Mouse (Mus musculus) testis, postnatal 10 days (tissue): Measurements from ENCODE around the gene Btbd16.
A peak's percentile ranks its signal among the peaks of the same experiment; 100 is the strongest.

ENCODE experiments used
- DNase-seq: peaks from one replicate; pipeline ENCODE4 v3.0.0; 2021; ENCODE audit warnings: low spot score

The Btbd16 gene

DNA sequence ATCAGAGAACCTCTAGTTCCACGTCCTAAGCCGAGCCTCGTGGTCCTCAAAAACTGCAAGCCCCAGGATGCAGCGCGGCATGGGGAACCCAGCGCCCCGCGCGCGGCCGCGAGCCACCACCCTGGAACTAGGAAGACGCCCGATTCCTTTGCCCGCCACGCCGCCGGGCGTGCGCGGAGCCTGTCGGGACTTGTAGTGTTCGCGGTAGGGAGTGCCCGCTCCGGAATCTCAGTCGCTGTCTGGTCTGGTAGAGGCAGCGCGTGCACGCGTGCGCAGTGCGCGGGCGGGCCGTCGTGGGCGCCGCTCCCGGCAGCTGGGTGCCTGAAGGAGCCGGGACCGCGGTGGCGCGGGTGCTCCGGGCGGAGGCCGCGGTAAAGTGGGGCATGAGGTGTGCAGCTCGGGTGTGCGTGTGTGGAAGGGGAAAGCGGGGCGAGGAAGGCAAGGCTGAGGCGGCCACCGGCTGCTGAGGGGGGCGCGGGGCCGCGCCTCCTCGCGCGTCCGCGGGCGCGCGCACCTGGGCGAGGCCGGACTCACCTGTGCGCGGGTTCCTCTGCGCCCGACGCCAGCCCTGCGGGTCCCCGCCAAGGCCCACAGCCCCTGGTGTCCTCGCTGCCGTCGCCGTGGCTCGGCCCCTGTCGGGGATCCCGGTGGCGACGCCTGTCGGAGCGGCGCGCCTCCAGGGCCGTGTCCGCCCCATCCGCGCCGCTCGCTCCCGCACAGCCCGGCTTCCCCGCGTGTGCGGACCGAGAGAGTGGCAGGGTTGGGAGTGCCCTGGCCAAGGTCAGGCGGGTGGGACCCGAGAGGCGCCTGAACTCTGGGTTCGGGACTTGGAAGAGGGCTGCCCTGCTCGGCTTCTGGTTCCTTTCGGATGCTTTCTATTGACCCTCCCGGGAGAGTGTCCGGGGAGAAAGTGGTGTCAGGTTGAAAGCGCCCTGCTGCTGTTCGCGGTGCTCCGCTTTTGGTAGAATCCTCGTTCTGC, 92.0 kb downstream of the Btbd16 start, which contains the start of gene Plekha1:
TSS of gene Plekha1 (plus strand) at position 144 of the 979 bp plus-strand sequence.
- peak; percentile 92 for DNase-seq

DNA sequence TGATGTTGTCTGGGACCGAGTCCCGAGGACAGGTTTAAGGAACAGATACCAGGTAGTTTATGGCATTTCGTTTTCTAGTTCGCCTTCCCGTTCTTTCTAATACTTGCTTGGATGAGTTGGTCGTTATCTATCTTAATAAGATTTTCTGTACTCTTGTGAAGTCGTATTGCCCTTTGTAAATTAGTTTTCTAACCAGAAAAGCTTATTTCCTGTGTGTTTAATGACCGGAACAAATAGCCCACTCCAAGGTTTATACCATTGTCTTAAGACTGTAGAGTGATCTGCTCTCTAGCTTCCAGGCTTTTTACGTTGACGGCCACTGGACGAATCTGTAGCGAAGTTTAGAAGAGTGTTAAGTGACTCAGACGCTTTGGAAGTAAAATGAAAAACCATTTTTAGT, 92.8 kb downstream of the Btbd16 start:
- no peak for DNase-seq

DNA sequence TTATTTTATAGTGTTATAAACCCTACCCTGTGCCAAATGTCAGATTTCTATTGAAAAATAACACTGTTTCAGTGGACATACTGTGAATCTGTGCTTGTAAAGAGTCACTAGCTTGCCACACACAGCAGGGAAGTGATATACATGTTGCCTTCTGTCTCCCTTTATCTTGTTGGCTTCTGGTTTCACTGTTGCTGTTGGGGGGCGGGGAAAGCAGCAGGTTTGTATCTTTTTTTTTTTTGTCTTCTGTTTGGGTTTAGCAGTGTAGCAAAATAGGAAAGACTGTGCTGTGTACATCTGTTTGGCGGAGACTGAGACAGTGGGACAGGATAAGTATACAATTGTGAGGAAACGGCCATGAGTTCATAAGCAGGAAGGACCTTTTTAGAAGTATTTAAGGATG, 93.4 kb downstream of the Btbd16 start:
- no peak for DNase-seq
